Mouse (Mus musculus): ENCODE data around the gene Slc26a1. TPM values are rescaled to one million over a fixed set of nuclear protein-coding genes. Genes with fewer than 3 reads are reported as not detected.

Gene Slc26a1
- polyA plus RNA-seq, 1 experiment from 2014 or later = 0.61 TPM

DNA sequence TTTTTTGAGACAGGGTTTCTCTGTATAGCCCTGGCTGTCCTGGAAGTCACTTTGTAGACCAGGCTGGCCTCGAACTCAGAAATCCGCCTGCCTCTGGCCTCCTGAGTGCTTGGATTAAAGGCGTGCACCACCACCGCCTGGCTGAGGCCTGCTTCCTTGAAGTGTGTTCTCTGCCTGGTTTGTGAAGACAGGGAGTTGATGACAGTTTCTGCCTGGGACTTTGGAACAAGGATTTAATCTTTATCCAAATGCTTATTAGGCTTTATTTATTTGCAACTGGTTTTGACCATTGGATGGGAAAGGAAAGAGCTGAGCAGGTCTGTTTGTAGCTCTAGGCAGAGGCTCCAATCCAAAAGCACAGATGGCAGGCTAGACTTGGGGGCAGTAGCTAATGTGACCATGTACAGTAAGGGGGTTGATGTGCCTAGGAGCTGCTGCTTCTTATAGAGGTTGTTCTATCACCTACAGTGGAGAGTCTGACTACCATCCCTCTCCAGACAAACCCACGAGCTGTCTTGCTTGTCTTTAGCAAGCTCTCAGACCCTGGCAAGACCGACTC, 3.0 kb upstream of the Slc26a1 start:
- no peak overlapping the region for H3K4me3 ChIP-seq
- no peaks in the 10 kb centered on the region for H3K9me3 ChIP-seq (replicated peaks)
- H3K36me3 ChIP-seq = 0 out of 2 replicates have a peak, but pooled peaks cover 4% of the 10 kb centered on the region
- WGBS = 92% methylated on average over 6 of the region's 6 CpGs
- no peak overlapping the region for H3K27ac ChIP-seq
- peaks cover 19% of the 10 kb centered on the region for H3K4me1 ChIP-seq
- DNase-seq (ENCODE audit: low spot score) = no peak
- H3K27me3 ChIP-seq (ENCODE audit: low read depth, poor library complexity, severe bottlenecking) = no peaks in the 10 kb centered on the region

DNA sequence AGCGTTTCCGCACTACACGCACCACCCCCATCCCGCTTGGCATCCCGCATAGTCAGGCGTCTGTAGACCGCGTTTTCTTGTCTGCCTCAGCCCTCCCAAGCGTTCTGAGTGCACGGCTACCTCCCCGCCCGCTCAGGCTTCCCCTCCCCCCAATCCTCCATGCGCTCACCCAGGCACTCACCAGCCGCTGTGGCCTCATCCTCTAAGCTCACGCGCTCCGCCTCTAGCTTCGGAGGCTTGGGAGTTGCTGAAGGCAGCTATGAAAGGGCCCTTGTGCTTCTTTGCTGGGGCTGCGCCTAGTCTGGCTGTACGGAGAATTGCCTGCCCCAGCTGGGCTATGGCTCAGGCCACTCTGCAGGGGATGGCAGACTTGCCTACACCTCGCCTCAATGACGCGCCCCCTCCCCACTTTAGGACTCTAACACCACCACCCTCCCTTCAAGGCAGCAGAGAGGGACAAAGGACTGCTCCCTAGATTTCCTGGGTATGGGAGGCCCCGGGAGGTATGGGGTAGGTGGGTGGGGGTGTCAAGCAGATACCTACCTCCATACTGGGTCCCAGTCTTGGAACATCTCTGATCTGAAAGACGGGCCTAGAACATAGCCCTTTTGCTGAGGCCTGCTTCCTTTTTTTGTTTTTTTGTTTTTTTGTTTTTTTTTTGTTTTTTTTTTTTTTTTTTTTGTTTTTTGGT, 2.4 kb upstream of the Slc26a1 start:
- Histone ChIP-seq H3K4me3 (peak overlapping the region; percentile 49), H3K4me1 (peaks cover 19% of the 10 kb centered on the region), H3K36me3 (0 out of 2 replicates have a peak, but pooled peaks cover 10% of the 10 kb centered on the region), H3K9me3 (replicated peaks) (no peaks in the 10 kb centered on the region), H3K27ac (peak overlapping the region; percentile 86), H3K27me3 (ENCODE audit: low read depth, poor library complexity, severe bottlenecking) (no peaks in the 10 kb centered on the region)
- DNase-seq (ENCODE audit: low spot score) = peak; percentile 76
- 5% methylated on average over 25 of the region's 25 CpGs for WGBS

- 10% methylated on average over 5 of the region's 5 CpGs for WGBS
- Histone ChIP-seq H3K27ac (peak overlapping the region; percentile 86), H3K9me3 (replicated peaks) (no peaks in the 10 kb centered on the region), H3K36me3 (peaks cover 17% of the 10 kb centered on the region), H3K4me1 (peaks cover 19% of the 10 kb centered on the region), H3K27me3 (ENCODE audit: low read depth, poor library complexity, severe bottlenecking) (no peaks in the 10 kb centered on the region), H3K4me3 (peak overlapping the region; percentile 49)
- DNase-seq (ENCODE audit: low spot score) = no peak
Measured at GRCm38 (mm10) chr5:108676772-108677498, 1.6 kb upstream of the Slc26a1 start.

DNA sequence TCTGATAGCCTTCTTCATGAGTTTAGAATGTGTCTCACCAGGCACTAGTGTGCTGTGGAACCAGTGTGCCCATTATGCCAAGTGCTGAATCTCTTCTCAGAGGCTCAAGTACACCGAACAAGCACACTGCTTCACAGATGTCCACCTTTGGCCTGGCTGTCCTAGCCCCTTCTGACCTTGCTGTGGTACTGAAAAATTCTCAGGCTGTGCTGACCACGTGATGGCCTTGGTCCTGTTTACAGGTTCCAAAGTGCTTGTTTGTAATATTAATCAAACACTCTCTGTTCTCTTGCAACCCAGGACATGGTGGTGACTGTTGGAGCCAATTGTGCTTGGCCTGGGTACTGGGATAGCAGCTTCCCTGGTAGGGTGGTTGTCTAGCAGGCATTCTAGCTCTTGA, 745 bp downstream of the Slc26a1 start:
- Histone ChIP-seq H3K27me3 (ENCODE audit: low read depth, poor library complexity, severe bottlenecking) (no peaks in the 10 kb centered on the region), H3K36me3 (peaks cover 24% of the 10 kb centered on the region), H3K9me3 (replicated peaks) (no peaks in the 10 kb centered on the region), H3K4me3 (no peak overlapping the region), H3K27ac (no peak overlapping the region), H3K4me1 (peaks cover 23% of the 10 kb centered on the region)
- no peak for DNase-seq (ENCODE audit: low spot score)
- 86% methylated on average over 2 of the region's 2 CpGs for WGBS

DNA sequence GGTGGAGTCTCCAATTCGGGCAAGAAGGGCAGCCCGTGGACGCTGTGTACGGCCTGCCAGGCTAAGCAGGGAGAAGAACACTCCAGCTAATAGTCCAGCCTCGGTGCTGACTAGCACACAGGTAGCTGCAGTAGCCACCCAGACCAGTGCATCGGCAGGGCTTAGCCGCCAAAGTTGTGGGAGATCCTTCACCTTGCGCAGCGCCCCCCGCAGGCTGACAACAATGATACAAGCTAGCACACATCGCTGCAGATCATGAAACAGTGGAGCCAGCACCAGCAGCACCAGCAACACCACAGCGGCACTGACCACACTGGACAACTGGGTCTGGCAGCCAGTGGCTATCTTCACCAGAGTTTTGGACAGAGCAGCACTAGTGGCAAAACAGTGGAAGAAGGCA, 3.6 kb downstream of the Slc26a1 start:
- Histone ChIP-seq H3K27ac (no peak overlapping the region), H3K9me3 (replicated peaks) (no peaks in the 10 kb centered on the region), H3K4me3 (no peak overlapping the region), H3K4me1 (peaks cover 18% of the 10 kb centered on the region), H3K27me3 (ENCODE audit: low read depth, poor library complexity, severe bottlenecking) (no peaks in the 10 kb centered on the region), H3K36me3 (peaks cover 24% of the 10 kb centered on the region)
- no peak for DNase-seq (ENCODE audit: low spot score)
- WGBS = 92% methylated on average over 12 of the region's 12 CpGs

DNA sequence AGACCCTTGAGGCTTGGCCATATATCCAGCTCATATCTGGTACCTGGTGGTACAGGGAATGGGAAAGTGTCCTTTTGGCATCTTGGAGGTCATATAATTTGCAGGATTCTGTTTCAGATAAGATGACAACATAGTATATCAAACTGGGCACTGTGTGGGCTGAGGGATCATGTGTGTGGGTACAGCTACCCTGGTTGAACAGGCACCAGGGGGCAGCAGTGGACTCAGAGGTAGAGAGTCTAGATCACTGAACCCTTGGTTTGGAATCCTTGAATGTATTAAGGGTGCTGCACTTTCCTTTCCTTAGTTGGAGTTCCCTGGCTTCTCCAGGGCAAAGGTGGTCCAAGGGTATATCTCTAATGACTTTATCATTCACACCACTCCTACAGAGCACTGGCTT, 4.6 kb downstream of the Slc26a1 start:
- no peak for DNase-seq (ENCODE audit: low spot score)
- Histone ChIP-seq H3K36me3 (peaks cover 24% of the 10 kb centered on the region), H3K27ac (no peak overlapping the region), H3K4me3 (no peak overlapping the region), H3K4me1 (peaks cover 16% of the 10 kb centered on the region), H3K9me3 (replicated peaks) (no peaks in the 10 kb centered on the region), H3K27me3 (ENCODE audit: low read depth, poor library complexity, severe bottlenecking) (no peaks in the 10 kb centered on the region)

DNA sequence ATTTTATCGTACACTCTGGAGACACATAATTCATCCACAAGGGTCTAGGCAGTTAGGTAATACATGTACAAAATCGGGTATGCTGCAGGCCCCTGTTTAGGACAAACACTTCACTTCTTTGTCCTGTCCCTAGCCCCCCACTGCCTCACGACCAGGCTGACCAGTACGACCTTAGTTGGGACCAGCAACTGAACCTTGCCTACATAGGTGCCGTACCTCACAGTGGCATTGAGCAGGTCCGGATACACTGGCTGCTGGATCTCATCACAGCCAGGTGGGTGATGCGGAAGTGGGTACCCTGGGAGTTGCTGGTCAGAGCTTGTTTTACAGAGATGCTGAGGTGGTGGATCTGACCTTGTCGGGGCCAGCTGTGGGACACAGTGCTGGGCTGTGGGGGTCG, 5.4 kb downstream of the Slc26a1 start:
- Histone ChIP-seq H3K27me3 (ENCODE audit: low read depth, poor library complexity, severe bottlenecking) (0 out of 2 replicates have a peak, but pooled peaks cover under 1% of the 10 kb centered on the region), H3K4me1 (peaks cover 16% of the 10 kb centered on the region), H3K36me3 (peaks cover 24% of the 10 kb centered on the region), H3K9me3 (replicated peaks) (no peaks in the 10 kb centered on the region), H3K4me3 (peak overlapping the region; percentile 65; the same call in 1 of the 2 replicates), H3K27ac (peak overlapping the region; percentile 92)
- DNase-seq (ENCODE audit: low spot score) = no peak
- 80% methylated on average over 9 of the region's 9 CpGs for WGBS

GRCm38 (mm10) chr5:108668977-108669936, 6.1 kb downstream of the Slc26a1 start, which contains the start of gene Dgkq:
Gene Dgkq, minus strand, starts transcription at chr5:108669672.
- peak; percentile 90 for DNase-seq (ENCODE audit: low spot score)
- 7% methylated on average over 43 of the region's 43 CpGs for WGBS

GRCm38 (mm10) chr5:108668387-108668932, 6.9 kb downstream of the Slc26a1 start:
- WGBS = 24% methylated on average over 3 of the region's 3 CpGs
- peaks cover 16% of the 10 kb centered on the region for H3K4me1 ChIP-seq
- H3K27me3 ChIP-seq (ENCODE audit: low read depth, poor library complexity, severe bottlenecking) = 0 out of 2 replicates have a peak, but pooled peaks cover 8% of the 10 kb centered on the region
- peak overlapping the region; percentile 92 for H3K27ac ChIP-seq
- H3K9me3 ChIP-seq (replicated peaks) = no peaks in the 10 kb centered on the region
- no peak for DNase-seq (ENCODE audit: low spot score)
- peak overlapping the region; percentile 65 for H3K4me3 ChIP-seq
- H3K36me3 ChIP-seq = peaks cover 24% of the 10 kb centered on the region

More at GRCm38 (mm10) chr5:108668977-108669936, 6.1 kb downstream of the Slc26a1 start, which contains the start of gene Dgkq:
- no peaks in the 10 kb centered on the region for H3K9me3 ChIP-seq (replicated peaks)
- H3K36me3 ChIP-seq = peaks cover 24% of the 10 kb centered on the region
- peaks cover 16% of the 10 kb centered on the region for H3K4me1 ChIP-seq
- H3K4me3 ChIP-seq = peak within 1 kb of the TSS; percentile 65
- peak within 1 kb of the TSS; percentile 92 for H3K27ac ChIP-seq
- 0 out of 2 replicates have a peak, but pooled peaks cover 8% of the 10 kb centered on the region for H3K27me3 ChIP-seq (ENCODE audit: low read depth, poor library complexity, severe bottlenecking)

DNA sequence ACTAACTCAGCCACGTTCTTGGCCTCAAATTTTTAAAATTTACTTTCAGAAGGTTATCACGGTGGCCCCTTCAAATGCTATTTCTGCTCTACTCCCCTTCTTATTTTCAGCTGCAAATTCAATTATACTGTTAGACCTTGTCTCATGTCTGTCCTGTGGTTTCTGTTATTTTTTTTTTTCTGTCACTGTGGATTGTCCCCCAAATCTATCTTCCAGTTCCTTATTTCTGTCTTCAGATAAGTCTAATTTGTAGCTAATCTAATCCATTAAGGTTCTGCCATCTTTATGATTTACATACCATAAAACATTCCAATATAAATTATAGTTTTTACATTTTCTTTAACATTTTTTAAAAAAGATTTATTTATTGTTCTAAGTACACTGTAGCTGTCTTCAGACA, 8.0 kb downstream of the Slc26a1 start:
- 0 out of 2 replicates have a peak, but pooled peaks cover 10% of the 10 kb centered on the region for H3K27me3 ChIP-seq (ENCODE audit: low read depth, poor library complexity, severe bottlenecking)
- no peaks in the 10 kb centered on the region for H3K9me3 ChIP-seq (replicated peaks)
- 89% methylated on average over 2 of the region's 2 CpGs for WGBS
- no peak overlapping the region for H3K27ac ChIP-seq
- H3K4me1 ChIP-seq = peaks cover 16% of the 10 kb centered on the region
- DNase-seq (ENCODE audit: low spot score) = no peak
- H3K4me3 ChIP-seq = no peak overlapping the region
- peaks cover 15% of the 10 kb centered on the region for H3K36me3 ChIP-seq

GRCm38 (mm10) chr5:108665066-108665465, 10.3 kb downstream of the Slc26a1 start:
- Histone ChIP-seq H3K36me3 (no peaks in the 10 kb centered on the region), H3K4me1 (peaks cover 21% of the 10 kb centered on the region), H3K9me3 (replicated peaks) (no peaks in the 10 kb centered on the region), H3K4me3 (no peak overlapping the region), H3K27ac (no peak overlapping the region), H3K27me3 (ENCODE audit: low read depth, poor library complexity, severe bottlenecking) (0 out of 2 replicates have a peak, but pooled peaks cover 10% of the 10 kb centered on the region)
- 49% methylated on average over 3 of the region's 3 CpGs for WGBS
- no peak for DNase-seq (ENCODE audit: low spot score)

DNA sequence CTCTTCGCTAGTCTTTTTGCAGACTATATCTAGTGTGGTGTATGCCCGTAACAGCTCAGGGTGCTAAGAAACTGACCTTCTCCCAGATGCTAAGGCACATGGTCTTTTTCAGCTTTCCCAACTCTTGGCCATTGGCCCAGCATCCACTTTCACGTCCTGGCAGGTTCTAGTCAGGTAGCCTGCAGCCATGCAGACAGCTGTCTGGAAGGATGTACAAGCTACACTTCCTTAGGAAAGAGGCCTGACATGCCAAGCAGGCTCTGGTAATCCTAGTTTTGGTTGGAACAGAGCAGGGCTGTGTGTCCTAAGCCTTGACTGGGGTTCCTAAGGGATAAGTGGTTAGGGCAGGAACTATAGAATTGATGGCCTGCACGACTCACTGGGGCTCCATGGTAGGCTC, 12.6 kb downstream of the Slc26a1 start:
- no peak overlapping the region for H3K4me3 ChIP-seq
- peaks cover 18% of the 10 kb centered on the region for H3K4me1 ChIP-seq
- peaks cover 4% of the 10 kb centered on the region; the same call in 1 of the 2 replicates for H3K36me3 ChIP-seq
- no peak for DNase-seq (ENCODE audit: low spot score)
- WGBS = 84% methylated on average over 4 of the region's 4 CpGs
- no peaks in the 10 kb centered on the region for H3K9me3 ChIP-seq (replicated peaks)
- 0 out of 2 replicates have a peak, but pooled peaks cover 10% of the 10 kb centered on the region for H3K27me3 ChIP-seq (ENCODE audit: low read depth, poor library complexity, severe bottlenecking)
- H3K27ac ChIP-seq = no peak overlapping the region

All from limb, embryonic 10.5 days (tissue).